Mouse (Mus musculus): ENCODE measurements around the gene Hes1.

Gene Hes1

GRCm38 (mm10) chr16:30050767-30051490 is 13.3 kb upstream of the Hes1 start:
- DNase-seq (ENCODE audit: low spot score): no peak

- no peak for DNase-seq (ENCODE audit: low spot score)
These were observed 11.9 kb upstream of the Hes1 start for GRCm38 (mm10) chr16:30052271-30052670.

DNA sequence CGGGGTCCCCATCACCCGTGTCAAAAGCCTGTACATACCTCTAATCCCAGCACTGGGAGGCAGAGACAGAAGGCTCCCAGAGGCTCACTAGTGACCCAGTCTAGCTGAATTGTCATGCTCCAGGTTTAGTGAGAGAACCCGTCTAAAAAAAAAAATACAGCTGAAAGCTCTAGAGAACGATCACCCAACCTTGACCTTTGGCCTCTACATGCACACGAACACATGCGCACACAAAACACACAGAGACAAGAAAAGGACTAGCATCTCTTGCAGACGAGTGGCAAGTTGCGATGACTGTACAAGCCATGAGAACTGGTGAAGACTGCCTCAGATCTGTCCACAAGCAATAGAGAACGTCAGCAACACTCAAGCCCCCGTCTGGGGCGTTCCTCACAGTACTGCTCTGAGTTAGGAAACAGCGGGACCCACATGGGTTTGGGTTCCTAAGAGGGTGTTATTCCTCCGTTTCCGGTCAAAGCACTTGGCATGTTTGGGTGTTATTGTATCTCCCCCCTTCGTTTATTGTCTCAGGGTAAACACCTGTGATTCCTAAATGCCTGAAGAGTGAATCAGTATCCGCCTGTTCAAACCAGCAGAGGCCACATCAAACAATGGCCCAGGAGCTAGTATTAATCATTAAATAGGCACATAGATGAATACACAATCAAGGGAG is 11.2 kb upstream of the Hes1 start:
- no peak for DNase-seq (ENCODE audit: low spot score)

- DNase-seq (ENCODE audit: low spot score): no peak
These were observed 9.6 kb upstream of the Hes1 start for GRCm38 (mm10) chr16:30054541-30054940.

GRCm38 (mm10) chr16:30055361-30055889 is 8.8 kb upstream of the Hes1 start:
- no peak for DNase-seq (ENCODE audit: low spot score)

GRCm38 (mm10) chr16:30055927-30056326 is 8.3 kb upstream of the Hes1 start:
- DNase-seq (ENCODE audit: low spot score): no peak

DNA sequence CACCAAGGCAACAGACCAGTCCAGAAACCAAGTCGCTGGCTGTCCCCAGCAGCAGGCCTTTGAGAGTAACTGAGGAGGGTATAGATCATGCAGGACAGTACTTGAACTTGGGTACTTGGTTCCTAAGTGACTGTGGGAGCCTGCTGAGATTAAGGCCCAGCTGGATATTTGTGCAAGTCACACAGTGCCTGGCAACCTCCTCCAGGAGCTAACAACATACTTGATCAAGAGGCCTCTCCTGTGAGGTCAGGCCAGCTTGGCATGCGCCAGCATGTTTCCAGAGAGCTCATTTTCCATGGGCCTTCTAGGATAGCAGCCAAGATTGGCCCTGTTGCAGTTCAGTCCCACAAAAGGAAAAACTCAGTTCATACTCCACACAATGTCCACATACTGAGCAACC is 7.3 kb upstream of the Hes1 start:
- peak; percentile 90 for DNase-seq (ENCODE audit: low spot score)

DNA sequence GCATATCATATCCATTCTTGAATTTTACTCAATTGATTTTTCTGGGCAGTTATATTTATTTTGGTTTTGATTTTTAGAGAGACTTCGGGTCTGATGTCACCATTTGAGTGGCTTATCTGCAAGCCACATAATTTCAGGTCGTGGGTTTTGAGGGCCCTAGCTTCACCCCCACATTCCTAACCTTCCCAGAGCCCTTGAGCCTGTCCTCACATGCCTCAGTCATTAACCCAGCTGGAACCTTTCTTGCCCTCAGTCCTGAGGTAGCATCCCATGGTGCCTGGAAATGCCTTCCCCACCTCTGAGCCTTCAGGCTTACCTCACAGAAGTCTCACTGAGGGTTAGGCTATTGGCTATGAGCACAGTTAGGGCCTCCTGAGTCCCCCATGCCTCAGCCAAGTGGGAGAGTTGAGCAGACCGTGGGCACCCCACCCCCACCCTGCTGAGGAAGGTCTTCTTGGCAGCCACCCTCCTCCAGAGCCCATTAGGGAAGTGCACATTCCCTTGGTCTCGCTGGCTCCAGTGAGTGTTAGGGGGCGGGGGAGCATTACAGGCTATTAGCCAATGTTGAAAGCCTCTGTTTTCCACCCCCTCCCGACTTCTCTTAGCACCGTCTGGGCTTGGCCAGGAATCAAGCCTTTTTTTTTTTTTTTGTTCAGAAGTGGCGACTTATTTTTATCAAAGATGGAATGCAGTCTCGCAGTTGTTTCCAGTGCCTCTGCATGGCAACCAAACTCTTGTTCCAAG is 5.0 kb upstream of the Hes1 start:
- peak; percentile 86 for DNase-seq (ENCODE audit: low spot score)

DNA sequence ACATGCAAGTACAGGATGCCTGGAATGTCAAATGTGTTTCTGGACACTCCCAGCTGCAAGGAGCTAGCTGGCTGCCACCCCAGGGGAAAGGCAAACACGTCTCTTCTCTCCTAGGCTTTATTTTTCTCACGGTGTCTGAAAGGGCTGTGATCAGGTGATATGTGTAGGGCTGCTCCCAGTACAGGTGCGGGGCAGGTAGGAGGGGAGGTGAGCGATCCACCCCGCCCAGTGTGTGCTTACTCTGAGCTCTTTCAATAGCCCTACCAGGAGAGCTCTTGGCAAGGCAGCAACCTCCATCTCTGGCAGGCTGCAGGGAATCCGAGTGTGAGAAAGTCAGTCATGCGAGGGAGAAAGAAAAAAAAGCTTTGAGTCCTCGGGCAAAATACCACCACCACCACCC is 3.8 kb upstream of the Hes1 start:
- peak; percentile 45 for DNase-seq (ENCODE audit: low spot score)

DNA sequence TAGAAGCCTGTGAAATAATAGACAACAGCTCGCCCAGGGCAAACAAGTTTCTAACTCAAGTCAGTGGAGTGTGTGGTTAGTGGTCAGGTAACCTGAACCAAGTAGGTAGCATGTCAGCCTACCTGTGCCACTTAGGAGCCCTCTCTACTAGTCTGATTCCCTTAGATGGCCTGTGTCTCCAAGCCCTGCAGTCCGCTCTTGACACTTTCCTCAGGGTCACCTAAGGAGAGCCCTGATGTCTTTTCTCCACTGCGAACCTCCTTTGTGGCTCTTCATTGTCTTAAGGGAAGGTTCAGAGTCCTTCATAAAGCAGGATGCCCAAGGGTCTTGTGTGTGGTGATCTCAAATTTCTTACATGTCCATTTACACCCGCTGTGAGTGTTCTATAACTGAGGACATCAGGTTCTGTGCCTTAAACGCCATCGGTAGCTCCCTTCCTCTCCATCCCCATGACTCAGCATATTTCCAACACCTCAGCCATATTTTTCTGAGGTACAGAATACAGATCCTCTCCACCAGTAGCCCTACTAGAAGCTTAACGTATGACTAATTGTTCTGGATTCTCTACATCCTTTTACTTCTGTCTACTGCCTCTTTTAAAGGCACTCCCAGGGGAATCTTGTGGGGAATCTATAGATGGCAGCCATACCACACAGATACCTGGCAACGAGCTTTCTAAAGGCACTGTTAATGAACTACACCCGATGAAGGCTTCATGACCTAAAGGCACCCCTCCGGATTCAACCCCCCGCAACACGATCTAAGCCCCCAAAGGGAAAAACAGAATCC is 1.7 kb upstream of the Hes1 start:
- no peak for DNase-seq (ENCODE audit: low spot score)

DNA sequence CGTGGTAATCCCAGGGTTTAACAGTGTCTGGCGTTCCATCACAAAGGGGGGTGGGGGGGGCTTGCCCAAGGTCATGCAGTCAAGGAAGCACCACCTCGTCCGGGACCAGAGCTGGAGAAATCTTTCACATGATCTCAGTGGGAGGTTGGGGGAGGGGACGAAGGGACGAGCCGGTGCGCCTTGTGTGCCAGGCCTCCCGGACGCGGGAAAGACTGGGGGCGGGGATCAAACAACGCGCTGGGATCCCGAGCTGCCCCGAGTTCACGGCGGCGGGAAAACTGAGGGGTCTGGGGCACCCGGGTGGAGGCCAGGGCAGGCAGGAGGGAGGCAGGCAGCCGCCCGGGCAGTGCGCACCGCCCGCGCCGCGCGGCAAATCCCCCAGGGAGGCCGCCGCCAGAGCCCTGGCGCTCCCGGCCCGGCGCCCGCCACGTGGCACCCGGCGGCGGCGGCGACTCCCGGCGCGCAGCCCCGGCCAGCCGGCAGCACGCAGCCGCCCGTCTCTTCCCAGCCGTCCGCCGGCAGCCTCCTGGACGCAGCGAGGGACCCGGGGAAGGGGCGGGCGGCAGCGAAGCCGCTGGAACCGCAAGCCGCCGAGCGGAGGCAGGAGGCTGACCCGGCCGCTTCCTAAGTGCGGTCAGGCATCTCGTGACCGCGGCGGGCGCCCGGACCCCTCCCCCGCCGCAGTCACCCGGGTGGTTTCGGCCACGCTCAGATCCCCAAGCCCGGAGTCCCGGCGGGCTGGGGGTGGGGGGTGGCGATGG is 883 bp upstream of the Hes1 start:
- peak; percentile 81 for DNase-seq (ENCODE audit: low spot score)

DNA sequence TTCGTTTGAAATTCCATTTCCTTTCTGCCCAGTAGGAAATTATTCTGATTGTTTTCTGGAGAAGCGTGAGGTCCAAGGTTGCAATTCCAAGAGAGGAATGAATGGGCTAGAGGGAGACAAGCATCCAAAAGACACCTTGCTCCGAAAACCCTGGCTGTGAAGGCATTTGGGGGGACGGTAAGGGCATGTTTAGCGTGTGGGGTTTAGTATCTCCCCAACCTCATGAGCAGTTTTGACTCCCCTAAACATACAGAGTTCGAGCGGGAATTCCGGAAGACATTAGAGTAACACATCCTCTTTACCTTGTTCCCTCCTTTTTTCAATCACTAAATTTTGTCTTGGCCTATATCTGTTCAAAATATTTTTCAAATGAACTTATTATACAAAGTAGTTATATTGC is 429 bp downstream of the Hes1 start:
- DNase-seq (ENCODE audit: low spot score): no peak

DNA sequence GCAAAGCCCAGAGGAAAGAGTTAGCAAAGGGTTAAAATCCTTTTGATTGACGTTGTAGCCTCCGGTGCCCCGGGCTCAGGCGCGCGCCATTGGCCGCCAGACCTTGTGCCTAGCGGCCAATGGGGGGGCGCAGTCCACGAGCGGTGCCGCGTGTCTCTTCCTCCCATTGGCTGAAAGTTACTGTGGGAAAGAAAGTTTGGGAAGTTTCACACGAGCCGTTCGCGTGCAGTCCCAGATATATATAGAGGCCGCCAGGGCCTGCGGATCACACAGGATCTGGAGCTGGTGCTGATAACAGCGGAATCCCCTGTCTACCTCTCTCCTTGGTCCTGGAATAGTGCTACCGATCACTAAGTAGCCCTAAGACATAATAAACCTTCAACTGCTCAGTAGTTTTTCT is 893 bp downstream of the Hes1 start:
- DNase-seq (ENCODE audit: low spot score): peak; percentile 99

- DNase-seq (ENCODE audit: low spot score): peak; percentile 79
These were observed 1.5 kb downstream of the Hes1 start for GRCm38 (mm10) chr16:30065537-30066183.

DNA sequence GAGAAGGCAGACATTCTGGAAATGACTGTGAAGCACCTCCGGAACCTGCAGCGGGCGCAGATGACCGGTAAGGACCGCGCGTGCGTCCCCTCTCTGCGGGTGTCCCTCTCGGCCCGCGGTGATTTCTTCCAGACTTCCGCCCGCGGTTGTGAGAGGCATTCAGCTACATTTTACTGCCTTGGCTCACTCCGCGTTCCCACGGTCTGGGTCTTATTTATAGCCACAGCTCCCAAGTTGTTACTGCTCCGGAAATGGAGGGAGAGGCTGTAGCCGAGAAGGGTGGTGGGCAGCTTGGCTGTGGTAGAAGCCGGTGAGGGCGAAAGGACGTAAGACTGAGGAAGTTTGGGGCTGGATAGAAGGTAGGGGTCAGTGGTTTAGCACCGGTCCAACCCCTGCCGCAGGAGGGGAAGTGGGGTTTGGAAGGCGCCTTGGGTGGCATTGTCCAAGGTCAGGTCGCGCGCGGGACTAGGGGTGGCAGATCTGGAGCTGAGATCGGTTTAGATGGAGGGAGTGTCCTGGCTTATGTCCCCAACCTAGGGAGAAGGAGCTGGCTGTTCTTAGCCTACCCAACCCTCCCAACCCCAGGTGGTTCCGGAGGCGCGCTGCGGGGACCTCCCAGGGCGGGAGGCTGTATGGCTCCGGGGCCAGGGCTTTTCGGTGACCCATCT is 2.1 kb downstream of the Hes1 start:
- DNase-seq (ENCODE audit: low spot score): peak; percentile 78

DNA sequence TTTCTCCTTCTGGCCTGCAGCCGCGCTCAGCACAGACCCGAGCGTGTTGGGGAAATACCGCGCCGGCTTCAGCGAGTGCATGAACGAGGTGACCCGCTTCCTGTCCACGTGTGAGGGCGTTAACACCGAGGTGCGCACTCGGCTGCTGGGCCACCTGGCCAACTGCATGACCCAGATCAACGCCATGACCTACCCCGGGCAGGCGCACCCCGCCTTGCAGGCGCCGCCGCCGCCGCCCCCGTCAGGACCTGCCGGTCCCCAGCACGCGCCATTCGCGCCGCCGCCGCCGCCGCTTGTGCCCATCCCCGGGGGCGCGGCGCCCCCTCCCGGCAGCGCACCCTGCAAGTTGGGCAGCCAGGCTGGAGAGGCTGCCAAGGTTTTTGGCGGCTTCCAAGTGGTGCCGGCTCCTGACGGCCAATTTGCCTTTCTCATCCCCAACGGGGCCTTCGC is 2.7 kb downstream of the Hes1 start:
- DNase-seq (ENCODE audit: low spot score): peak; percentile 86

- DNase-seq (ENCODE audit: low spot score): peak; percentile 85
These were observed 4.1 kb downstream of the Hes1 start for GRCm38 (mm10) chr16:30068041-30069020.

DNA sequence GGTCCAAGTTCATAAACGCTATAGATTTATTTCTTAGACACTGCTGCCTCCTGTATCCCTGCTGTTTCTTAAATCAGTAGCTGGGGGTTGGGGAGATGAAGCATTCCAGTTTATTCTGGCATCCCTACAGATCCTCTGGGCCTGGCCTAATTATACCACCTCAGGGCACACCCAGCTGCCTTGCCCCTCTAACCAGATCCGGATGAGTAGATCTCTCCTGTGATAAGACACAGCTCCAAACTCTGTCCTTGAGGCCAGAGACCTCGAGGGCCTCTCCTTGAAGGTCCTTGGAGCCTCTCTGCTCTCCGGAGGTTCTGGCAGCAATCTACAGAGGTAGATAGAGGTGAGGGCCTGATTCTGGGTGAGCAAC is 5.4 kb downstream of the Hes1 start:
- DNase-seq (ENCODE audit: low spot score): peak; percentile 77
